Mouse (Mus musculus) telencephalon, adult 2 months (tissue): Measurements from ENCODE around the gene Ccdc141.

Source experiments
- DNase-seq: peaks from one replicate; pipeline ENCODE4 v3.0.0-alpha.2; 2011; ENCODE audit warnings: low read depth, low spot score

Ccdc141 gene

GRCm38 (mm10) chr2:76980146-76980545 is 190.3 kb downstream of the Ccdc141 start:
- no peak for DNase-seq

- no peak for DNase-seq
Observed at GRCm38 (mm10) chr2:76977650-76978049, 192.8 kb downstream of the Ccdc141 start.

- DNase-seq = no peak
Observed at GRCm38 (mm10) chr2:76972051-76972450, 198.4 kb downstream of the Ccdc141 start.

GRCm38 (mm10) chr2:76971069-76971468 is 199.4 kb downstream of the Ccdc141 start:
- DNase-seq = no peak

GRCm38 (mm10) chr2:76970669-76971068 is 199.8 kb downstream of the Ccdc141 start:
- DNase-seq = no peak

GRCm38 (mm10) chr2:76970204-76970603 is 200.2 kb downstream of the Ccdc141 start:
- DNase-seq = no peak

GRCm38 (mm10) chr2:76969637-76970036 is 200.8 kb downstream of the Ccdc141 start:
- DNase-seq = no peak

- DNase-seq = peak; percentile 64
Observed at GRCm38 (mm10) chr2:76968919-76969318, 201.5 kb downstream of the Ccdc141 start.

GRCm38 (mm10) chr2:76966582-76966981 is 203.9 kb downstream of the Ccdc141 start:
- no peak for DNase-seq

GRCm38 (mm10) chr2:76966013-76966412 is 204.4 kb downstream of the Ccdc141 start:
- no peak for DNase-seq

- no peak for DNase-seq
Observed at GRCm38 (mm10) chr2:76965542-76965941, 204.9 kb downstream of the Ccdc141 start.

- no peak for DNase-seq
Observed at GRCm38 (mm10) chr2:76962045-76962432, 208.4 kb downstream of the Ccdc141 start.

- DNase-seq = no peak
Observed at GRCm38 (mm10) chr2:76961420-76962044, 208.9 kb downstream of the Ccdc141 start.
